Mouse (Mus musculus) megakaryocyte progenitor cell, adult 5-6 weeks (primary cell): ENCODE data around the gene Gm19935. TPM values are rescaled to one million over a fixed set of nuclear protein-coding genes. Genes with fewer than 3 reads are reported as not detected.
A peak's percentile ranks its signal among the peaks of the same experiment; 100 is the strongest.

ENCODE experiments used
- ATAC-seq: replicated peaks from 2 replicates; pipeline ENCODE4 v1.8.0; 2016; ENCODE audit warnings: mild to moderate bottlenecking, moderate TSS enrichment, inconsistent platforms; ENCODE audit not compliant: poor library complexity
- total RNA-seq, 2 experiments: library from RNA; stranded (forward) in 1 of 2; stranded (reverse) in 1 of 2; fragments of 157-497, 149-512 nt in 1 of 2; fragments of 200-1000 nt in 1 of 2; gene quantifications; 2 replicates each; pipeline versions ENCODE4 v1.2.3 to v1.2.4; 2015 to 2017

Gene Gm19935
- total RNA-seq, 2 experiments from 2014 or later: not detected

- no peak for ATAC-seq
Measured at GRCm38 (mm10) chr8:90832576-90833289, 15.5 kb upstream of the Gm19935 start.

DNA sequence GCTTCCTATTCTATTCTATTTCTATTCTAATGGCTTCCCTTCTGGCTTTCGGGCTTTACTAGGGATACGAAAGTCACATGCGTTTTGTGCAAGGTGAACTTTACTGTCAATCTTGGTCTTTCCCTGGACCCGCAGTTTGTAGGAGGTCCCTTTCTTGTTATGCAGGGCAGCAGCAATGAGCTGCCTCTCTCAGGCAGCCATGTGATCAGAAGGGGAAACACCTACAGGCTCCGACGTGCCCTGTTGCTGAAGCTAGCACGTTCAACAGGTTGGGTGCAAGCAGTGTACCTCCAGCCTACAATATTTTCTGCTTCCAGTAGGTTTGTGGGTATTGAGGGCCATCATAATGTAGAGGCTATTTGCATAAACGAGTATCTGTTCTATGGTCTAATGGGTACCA lies 13.8 kb upstream of the Gm19935 start:
- no peak for ATAC-seq

DNA sequence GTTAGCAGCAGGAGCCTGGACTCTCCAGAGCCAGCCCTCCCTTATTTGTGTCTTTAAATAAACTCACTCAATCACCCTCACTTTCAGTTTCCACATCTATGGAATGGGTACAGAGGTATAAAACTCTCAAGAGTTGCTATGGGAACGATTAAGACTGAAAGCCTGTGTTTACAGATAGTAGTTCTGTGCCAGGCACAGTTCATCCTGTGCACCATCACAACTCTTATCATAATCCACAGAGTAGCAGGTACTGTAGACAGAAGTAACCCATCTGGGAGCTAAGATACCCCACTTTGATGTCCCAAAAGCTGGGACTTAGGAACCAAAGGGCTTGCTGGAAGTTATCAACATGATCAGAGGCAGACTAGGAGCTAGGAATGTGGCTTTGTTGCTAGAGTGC lies 12.6 kb upstream of the Gm19935 start:
- ATAC-seq: peak; percentile 9

DNA sequence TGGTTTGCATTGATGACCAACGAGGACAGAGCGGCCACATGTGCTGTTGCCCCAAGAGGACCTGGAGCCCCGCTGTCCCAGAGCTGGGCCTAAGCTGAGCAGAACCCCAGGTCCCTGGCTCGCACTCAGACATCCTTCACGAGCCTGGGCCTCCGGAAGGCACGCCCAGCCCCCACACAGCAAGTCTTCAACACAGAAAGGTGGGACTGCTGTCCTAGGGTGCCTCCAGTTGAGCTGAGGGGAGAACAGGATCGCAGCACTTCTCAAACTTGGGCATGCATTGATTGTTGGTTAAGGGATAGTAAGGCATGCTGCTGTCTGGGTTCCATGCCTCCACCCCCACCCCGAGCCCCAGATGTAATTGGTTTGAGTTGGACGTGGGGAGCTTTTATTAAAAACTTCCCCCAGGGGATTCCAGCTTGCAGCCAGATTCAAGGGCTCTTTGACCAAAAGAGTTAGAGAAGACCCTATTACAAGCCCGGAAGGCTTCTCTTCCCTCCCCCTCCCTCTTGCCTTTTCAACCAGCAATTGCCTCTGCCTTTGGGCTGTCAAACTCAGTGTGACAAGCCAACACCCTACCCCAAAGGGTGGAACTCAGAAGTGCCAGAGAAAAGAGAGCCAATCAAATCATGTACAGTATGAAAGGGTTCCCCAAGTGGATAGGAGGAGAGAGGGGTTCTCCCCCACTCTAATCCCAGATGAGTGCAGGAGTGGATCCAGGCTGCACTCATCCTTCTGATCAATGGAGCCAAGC lies 12.0 kb upstream of the Gm19935 start:
- peak; percentile 47 for ATAC-seq

DNA sequence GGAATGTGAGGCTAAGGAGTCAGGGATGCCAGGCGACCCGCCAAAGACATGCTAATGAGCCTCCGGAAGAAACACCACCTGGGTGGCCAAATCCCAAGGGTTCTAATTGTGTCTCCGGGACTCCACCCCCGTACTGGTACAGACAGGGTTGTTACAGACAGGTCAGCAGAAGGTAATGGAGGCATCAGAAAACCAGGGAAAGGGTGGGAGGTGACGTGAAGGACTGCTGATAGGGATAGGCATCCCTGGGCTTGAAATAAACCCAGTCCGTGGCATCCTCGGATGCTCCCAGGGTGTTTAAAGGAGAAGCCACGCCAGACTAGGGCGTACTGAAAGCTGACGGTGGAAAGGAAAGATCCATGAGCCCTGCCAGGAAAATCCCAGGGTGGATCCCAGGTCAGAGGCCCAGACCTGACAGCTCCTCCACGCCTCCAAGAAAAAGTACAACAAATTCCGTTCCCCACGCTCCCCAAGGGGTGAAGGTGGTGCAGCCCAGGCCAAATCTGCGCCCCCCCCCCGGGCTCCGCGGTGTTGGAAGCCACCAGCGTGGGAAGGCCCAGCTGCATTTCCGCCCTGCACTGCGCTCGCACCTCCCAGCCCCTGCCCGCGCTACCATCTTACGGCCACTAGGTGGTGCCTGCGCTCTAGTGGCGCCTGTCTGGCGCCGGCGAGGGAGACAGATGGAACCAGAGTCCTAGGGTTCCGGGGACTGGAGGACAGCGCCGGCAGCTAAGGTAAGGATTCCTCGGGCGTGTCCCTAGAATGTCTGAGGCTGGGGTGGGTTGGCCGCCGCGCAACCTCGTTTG lies 11.2 kb upstream of the Gm19935 start, which contains the start of gene Chd9:
Gene Chd9 (plus strand): TSS at position 172 of the 806 bp plus-strand sequence.
- ATAC-seq: peak; percentile 93

- ATAC-seq: no peak
Measured at GRCm38 (mm10) chr8:90825459-90825871, 8.3 kb upstream of the Gm19935 start.

GRCm38 (mm10) chr8:90822443-90822842 lies 5.2 kb upstream of the Gm19935 start:
- peak; percentile 63 for ATAC-seq

GRCm38 (mm10) chr8:90820321-90820696 lies 3.1 kb upstream of the Gm19935 start:
- peak; percentile 66 for ATAC-seq

GRCm38 (mm10) chr8:90819561-90820320 lies 2.5 kb upstream of the Gm19935 start:
- ATAC-seq: peak; percentile 61

DNA sequence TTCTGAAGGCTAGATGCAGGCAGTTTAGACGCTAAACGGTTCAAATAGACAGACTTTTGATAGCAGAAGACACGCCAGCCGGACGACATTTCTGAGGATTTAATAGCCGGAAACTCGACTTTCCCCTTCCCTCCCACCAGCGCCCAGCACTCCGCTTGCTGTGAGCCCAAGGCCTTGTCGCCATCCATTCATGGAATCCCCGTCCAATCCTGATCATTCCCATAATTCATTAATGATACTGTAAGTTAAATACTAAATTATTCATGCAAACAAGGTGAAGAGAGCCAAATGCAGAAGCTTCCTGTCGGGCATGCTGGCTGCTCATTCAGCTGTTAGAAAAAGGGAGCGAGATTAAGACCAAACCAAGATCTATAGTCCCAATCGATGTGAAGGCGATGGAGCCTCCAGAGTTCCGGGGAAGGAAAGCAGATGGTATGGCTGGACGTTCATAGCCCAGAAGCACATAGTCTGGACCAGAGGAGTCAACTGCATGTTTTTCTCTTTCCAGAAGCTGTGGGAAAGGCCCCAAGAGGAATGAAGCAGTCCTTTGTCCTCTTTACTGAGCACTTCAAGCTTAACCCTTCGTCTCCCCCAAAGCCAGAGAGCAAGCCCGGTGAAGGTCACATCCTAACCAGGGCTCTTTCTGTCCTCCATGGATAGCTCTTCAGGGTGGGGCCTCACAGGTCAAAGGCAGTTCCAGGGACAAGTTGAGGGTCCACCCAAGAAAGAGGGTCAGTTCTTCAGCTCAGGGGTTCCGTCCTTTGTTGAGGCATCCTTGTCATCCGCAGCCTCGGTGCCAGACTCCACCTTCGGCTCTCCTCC lies 921 bp downstream of the Gm19935 start:
- ATAC-seq: no peak

DNA sequence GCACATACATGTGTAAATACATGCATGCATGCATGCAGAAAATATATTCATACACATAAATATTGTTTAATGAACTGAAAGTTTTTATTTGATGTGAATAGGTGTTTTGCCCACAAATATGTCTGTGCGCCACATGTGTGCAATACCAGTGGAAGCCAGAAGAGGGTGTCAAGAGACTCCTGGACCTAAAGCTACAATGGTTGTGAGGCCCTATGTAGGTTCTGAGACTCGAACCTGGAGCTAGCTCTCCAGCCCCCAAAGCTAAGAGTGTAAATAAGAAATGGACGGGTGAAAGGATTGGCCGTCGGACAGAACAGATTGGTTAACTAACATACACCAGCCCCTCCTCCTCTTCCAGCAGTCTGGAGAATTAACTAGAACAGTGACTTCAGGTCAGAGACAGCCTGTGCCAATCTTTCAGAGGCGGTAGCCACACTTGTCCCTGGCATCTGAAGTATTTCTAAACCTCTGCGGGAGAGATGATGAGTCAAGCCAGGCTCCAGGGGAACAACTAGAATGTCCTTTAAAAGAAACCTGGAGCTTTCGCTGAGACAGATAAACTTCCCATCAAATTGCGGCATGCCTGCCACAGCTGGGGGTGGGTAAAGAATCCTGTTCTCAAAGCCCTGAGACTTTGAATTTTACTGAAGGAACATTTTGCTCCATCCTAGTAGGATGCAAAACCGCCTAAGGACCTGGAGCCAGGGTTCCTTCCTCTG lies 3.4 kb downstream of the Gm19935 start:
- peak; percentile 48; the same call in 1 of the 2 replicates for ATAC-seq

- ATAC-seq: no peak
Measured at GRCm38 (mm10) chr8:90799473-90799872, 17.7 kb downstream of the Gm19935 start.

- peak; percentile 97 for ATAC-seq
Measured at GRCm38 (mm10) chr8:90794990-90795861, 22.0 kb downstream of the Gm19935 start.

DNA sequence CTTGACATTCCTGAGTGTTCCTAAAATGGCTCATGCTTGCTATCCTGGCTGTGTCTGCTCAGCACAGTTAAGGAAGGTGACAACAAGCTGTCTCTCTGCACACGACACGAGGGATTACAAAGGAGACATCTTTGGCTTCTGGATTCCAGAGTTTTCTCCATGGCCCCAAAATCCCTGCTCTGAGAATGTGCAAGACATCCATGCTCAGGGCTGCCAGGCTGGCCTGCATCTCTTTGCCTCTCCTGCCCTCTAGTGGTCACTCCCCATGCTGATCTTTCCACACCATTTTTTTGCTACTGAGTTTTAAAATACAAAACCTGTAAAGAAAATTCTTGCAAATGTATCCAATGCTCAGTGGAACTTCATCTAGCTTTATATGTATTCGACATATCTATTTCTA lies 23.5 kb downstream of the Gm19935 start:
- ATAC-seq: peak; percentile 79

- ATAC-seq: no peak
Measured at GRCm38 (mm10) chr8:90791616-90792015, 25.6 kb downstream of the Gm19935 start.

GRCm38 (mm10) chr8:90769791-90770190 lies 47.4 kb downstream of the Gm19935 start:
- ATAC-seq: no peak
